Mouse (Mus musculus) liver, embryonic 13.5 days (tissue): ENCODE results near the gene Ttc9. TPM values are rescaled to one million over a fixed set of nuclear protein-coding genes. Genes with fewer than 3 reads are reported as not detected.

Experiments used
- ATAC-seq: fragments of 200-750 bp; cut with Nextera tagmentation; 2 replicates; pipeline ENCODE4 v1.8.0; 2017; ENCODE audit warnings: low read depth, mild to moderate bottlenecking, moderate number of reproducible peaks, moderate library complexity
- DNase-seq: peaks from one replicate; pipeline ENCODE4 v3.0.0; 2022
- H3K27ac ChIP-seq: fragments of 300-500 bp; sonication (generic); 2 replicates; pipeline ENCODE4 v1.5.1; 2015; ENCODE audit warnings: moderate library complexity, mild to moderate bottlenecking, inconsistent platforms
- H3K27me3 ChIP-seq: fragments of 300-500 bp; sonication (generic); 2 replicates; pipeline ENCODE4 v1.6.1; 2015; ENCODE audit warnings: mild to moderate bottlenecking, inconsistent platforms
- H3K36me3 ChIP-seq: fragments of 300-500 bp; sonication (generic); 2 replicates; pipeline ENCODE4 v1.6.1; 2015; ENCODE audit warnings: mild to moderate bottlenecking, inconsistent platforms
- H3K4me1 ChIP-seq: fragments of 300-500 bp; sonication (generic); replicated peaks from 2 replicates; pipeline ENCODE4 v1.6.1; 2015; ENCODE audit warnings: inconsistent platforms
- H3K4me2 ChIP-seq: fragments of 300-500 bp; sonication (generic); 2 replicates; pipeline ENCODE4 v1.6.1; 2015; ENCODE audit warnings: inconsistent platforms, mild to moderate bottlenecking, moderate library complexity
- H3K4me3 ChIP-seq: fragments of 300-500 bp; sonication (generic); replicated peaks from 2 replicates; pipeline ENCODE4 v1.5.1; 2015; ENCODE audit warnings: mild to moderate bottlenecking, inconsistent platforms
- H3K9ac ChIP-seq: fragments of 300-500 bp; sonication (generic); 2 replicates; pipeline ENCODE4 v1.6.1; 2015; ENCODE audit warnings: mild to moderate bottlenecking, inconsistent platforms
- H3K9me3 ChIP-seq: fragments of 300-500 bp; sonication (generic); replicated peaks from 2 replicates; pipeline ENCODE4 v1.6.1; 2016; ENCODE audit warnings: inconsistent platforms
- WGBS: fragments of 180-500 bp; shearing (Covaris S2); methylation state at CpG from one replicate; pipeline ENCODE4 v1.1.7; 2015; ENCODE audit not compliant: insufficient replicate concordance; 5-methylcytosine and 5-hydroxymethylcytosine counted together
- polyA plus RNA-seq: library from polyadenylated mRNA; unstranded; fragments of >200 nt; fragmentation: Nextera tagmentation; extraction: Ambion mirVana; gene quantifications from 2 replicates; pipeline ENCODE4 v1.2.1, GENCODE M21; 2015

Ttc9 gene
- polyA plus RNA-seq, 1 experiment from 2014 or later, result 0.05 TPM

DNA sequence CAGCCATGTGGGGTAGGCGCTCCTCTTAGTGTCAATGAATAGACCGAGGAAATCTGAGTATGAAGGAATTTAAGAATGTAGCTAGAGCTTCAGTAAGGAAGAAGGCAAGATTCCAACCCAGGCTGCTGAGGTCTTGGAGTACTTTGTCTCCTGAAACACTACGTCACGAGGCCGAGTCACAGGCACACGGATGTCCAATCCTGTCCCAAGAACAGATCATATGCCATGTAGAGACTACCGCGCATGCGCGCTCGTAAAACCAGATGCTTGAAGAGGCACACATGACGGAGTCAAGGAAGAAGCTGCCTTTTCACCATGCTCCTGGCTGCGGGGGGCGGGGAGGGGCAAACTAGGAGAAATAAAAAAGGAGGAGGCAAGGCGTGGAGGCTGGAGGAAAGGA is 59.1 kb downstream of the Ttc9 start:
- no peak overlapping the region for H3K4me2 ChIP-seq
- H3K27ac ChIP-seq, result no peak overlapping the region
- DNase-seq, result no peak
- no peaks in the 10 kb centered on the region for H3K4me1 ChIP-seq
- no peak overlapping the region for H3K9ac ChIP-seq
- 79% methylated on average over 15 of the region's 15 CpGs for WGBS
- no peaks in the 10 kb centered on the region for H3K27me3 ChIP-seq
- no peak overlapping the region for H3K4me3 ChIP-seq
- no peak for ATAC-seq
- no peaks in the 10 kb centered on the region for H3K36me3 ChIP-seq
- H3K9me3 ChIP-seq, result no peaks in the 10 kb centered on the region

DNA sequence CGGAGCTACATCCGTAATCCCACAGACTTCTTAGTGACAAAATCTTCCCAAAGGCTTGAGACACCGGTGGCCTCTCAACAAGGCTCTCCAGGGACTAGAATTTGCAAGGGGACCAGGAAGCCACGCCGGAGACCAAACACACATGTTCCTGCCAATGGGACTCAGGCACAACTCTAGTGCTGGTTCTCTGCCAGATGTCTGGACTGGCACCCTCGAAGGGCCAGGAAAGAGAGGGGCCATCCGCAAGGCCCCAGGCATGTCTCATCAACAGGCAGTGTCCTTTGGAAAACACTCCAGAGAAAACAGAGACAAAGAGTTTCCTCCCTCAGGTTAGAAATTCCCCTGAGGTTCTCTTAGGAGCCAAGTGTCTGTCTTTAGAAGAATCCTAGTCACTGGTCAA is 59.7 kb downstream of the Ttc9 start:
- Histone ChIP-seq H3K4me1 (no peaks in the 10 kb centered on the region), H3K9ac (no peak overlapping the region), H3K27ac (no peak overlapping the region), H3K36me3 (no peaks in the 10 kb centered on the region), H3K27me3 (no peaks in the 10 kb centered on the region), H3K9me3 (no peaks in the 10 kb centered on the region), H3K4me3 (no peak overlapping the region), H3K4me2 (no peak overlapping the region)
- ATAC-seq (no peak), DNase-seq (no peak)
- 63% methylated on average over 7 of the region's 7 CpGs for WGBS

DNA sequence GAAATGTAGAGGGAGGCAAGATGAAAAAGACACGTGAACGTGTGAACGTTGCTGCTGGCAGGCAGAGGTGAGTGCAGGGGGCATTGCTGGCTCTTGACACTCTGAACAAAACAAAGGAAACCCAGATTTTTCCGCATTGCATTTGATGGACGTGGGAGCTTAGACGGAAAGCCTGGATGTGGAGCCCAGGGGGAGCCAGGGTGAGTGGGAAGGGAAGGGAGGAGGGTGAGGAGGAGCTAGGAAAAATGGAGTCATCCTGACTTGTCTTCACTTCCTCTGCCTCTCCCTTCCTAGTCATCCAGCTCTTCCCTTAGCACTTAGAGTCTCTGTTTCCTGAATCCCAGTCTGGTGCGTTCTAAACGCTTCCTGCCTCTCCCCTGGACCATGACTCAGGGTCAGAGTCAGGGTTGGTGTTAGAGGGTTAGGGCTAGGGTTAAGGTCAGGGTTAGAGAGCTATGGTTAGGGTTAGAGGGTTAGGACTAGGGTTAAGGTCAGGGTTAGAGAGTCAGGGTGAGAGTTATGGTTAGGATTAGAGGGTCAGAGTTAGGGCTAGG is 60.2 kb downstream of the Ttc9 start:
- no peaks in the 10 kb centered on the region for H3K27me3 ChIP-seq
- H3K9me3 ChIP-seq, result no peaks in the 10 kb centered on the region
- DNase-seq (no peak), ATAC-seq (no peak)
- H3K36me3 ChIP-seq, result no peaks in the 10 kb centered on the region
- WGBS, result 19% methylated on average over 8 of the region's 8 CpGs
- no peak overlapping the region for H3K4me2 ChIP-seq
- no peak overlapping the region for H3K27ac ChIP-seq
- H3K4me3 ChIP-seq, result no peak overlapping the region
- no peak overlapping the region for H3K9ac ChIP-seq
- H3K4me1 ChIP-seq, result no peaks in the 10 kb centered on the region

DNA sequence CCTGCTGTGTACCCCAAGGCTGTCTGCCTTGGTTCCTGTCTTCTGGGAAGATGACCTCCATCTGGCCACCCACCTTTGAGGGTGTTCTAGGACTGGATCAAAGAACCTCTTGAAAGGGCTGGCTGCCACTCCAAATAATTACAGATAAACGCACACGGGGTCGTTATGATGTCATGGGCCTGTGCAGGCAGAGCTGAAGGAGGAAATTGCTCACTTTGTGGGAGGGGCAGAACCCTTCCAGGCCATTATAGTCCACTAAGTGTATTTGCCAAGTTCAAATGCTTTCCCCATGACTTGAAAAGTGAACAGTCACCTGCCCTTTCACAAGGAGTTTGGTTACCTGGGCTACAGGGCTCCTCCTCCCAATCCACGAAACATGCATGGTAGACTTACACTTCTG is 67.0 kb downstream of the Ttc9 start:
- no peaks in the 10 kb centered on the region for H3K9me3 ChIP-seq
- no peak overlapping the region for H3K9ac ChIP-seq
- no peak overlapping the region for H3K4me2 ChIP-seq
- H3K27ac ChIP-seq, result no peak overlapping the region
- 43% methylated on average over 4 of the region's 4 CpGs for WGBS
- no peak for ATAC-seq
- DNase-seq, result no peak
- no peaks in the 10 kb centered on the region for H3K27me3 ChIP-seq
- no peaks in the 10 kb centered on the region for H3K36me3 ChIP-seq
- no peaks in the 10 kb centered on the region for H3K4me1 ChIP-seq
- H3K4me3 ChIP-seq, result no peak overlapping the region

DNA sequence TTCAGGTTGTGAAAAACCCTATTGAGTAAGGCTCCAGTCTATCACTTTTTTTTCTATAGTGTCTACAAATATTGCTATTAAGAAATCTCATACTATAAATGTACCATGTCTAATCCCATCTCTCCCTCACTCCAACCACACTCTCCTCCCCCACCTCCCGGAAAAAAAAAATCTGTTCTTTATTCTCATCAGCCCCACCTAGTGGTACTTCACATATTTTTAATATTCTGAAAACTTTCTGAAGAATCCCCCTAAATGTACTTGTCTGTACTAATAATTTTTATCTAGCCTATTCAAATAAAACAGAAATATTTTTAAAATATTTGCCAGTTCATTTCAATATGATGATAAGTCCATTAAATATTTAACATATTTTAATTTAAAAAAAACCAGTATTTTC is 71.9 kb downstream of the Ttc9 start:
- H3K27ac ChIP-seq, result no peak overlapping the region
- no peak for DNase-seq
- no peaks in the 10 kb centered on the region for H3K36me3 ChIP-seq
- no peak overlapping the region for H3K4me3 ChIP-seq
- H3K9ac ChIP-seq, result no peak overlapping the region
- H3K4me1 ChIP-seq, result no peaks in the 10 kb centered on the region
- H3K27me3 ChIP-seq, result no peaks in the 10 kb centered on the region
- H3K4me2 ChIP-seq, result no peak overlapping the region
- 11% methylated on average over 1 of the region's 1 CpGs for WGBS
- H3K9me3 ChIP-seq, result no peaks in the 10 kb centered on the region
- no peak for ATAC-seq

DNA sequence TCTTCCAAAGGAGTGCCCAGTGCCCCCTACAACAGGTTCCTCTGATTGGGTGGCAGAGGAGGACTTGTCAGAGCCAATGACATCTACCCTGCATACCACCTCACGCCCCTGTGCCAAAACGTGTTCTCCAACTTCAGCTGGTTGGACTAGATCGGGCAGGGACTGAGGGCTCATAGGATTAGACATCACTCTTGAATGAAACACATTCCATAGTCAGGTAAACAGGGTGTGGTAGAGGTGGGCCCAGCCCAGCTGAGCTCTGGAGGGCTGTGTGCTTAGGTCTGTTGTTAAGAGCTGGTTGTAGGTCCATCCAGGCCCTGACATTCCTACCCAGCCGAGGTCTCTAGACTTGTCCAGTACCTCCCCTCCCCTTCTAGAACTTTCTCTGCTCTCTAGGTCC is 81.6 kb downstream of the Ttc9 start:
- Histone ChIP-seq H3K4me1 (no peaks in the 10 kb centered on the region), H3K4me3 (no peak overlapping the region), H3K9me3 (no peaks in the 10 kb centered on the region), H3K9ac (no peak overlapping the region), H3K27me3 (no peaks in the 10 kb centered on the region), H3K27ac (no peak overlapping the region), H3K4me2 (no peak overlapping the region), H3K36me3 (no peaks in the 10 kb centered on the region)
- ATAC-seq, result no peak
- WGBS, result 69% methylated on average over 4 of the region's 4 CpGs
- no peak for DNase-seq

Other genes with a start within 250 kb of the Ttc9 start
- gene Adam4, start 209.3 kb upstream of the Ttc9 start, polyA plus RNA-seq, result 0.14 TPM in 2 replicates
- gene Cox16, start 146.1 kb upstream of the Ttc9 start, polyA plus RNA-seq, result 91.0 and 95.5 TPM in 2 replicates
- gene Gm20498, start 98.3 kb upstream of the Ttc9 start, polyA plus RNA-seq, result 13.2 and 15.8 TPM in 2 replicates
- gene Synj2bp, start 98.3 kb upstream of the Ttc9 start, polyA plus RNA-seq, result 16.3 and 18.3 TPM in 2 replicates
- gene Adam21, start 62.8 kb upstream of the Ttc9 start, polyA plus RNA-seq, result not detected in 2 replicates
- 43.2 and 46.9 TPM in 2 replicates for gene Med6, start 36.2 kb upstream of the Ttc9 start, polyA plus RNA-seq
- 0.02 and 0.03 TPM in 2 replicates for gene Map3k9, start 149.9 kb downstream of the Ttc9 start, polyA plus RNA-seq
- 1.2 and 1.5 TPM in 2 replicates for gene Pcnx, start 228.8 kb downstream of the Ttc9 start, polyA plus RNA-seq